Mouse (Mus musculus): ENCODE results near the gene Katnbl1. TPM values are rescaled to one million over a fixed set of nuclear protein-coding genes. Genes with fewer than 3 reads are reported as not detected.
"Not testable (repeated sequence)": the region's sequence is repeated elsewhere in the genome, so short reads cannot be mapped to it uniquely, and the experiment has no call there.

Katnbl1 gene
- polyA plus RNA-seq, 1 experiment from 2014 or later = 22.0 TPM

GRCm38 (mm10) chr2:112396649-112397048 is 17.6 kb downstream of the Katnbl1 start:
- Histone ChIP-seq H3K36me3 (no peaks in the 10 kb centered on the region), H3K4me1 (peaks cover 22% of the 10 kb centered on the region), H3K27ac (replicated peaks) (no peak overlapping the region), H3K4me3 (no peak overlapping the region), H3K27me3 (replicated peaks) (no peaks in the 10 kb centered on the region), H3K9ac (no peak overlapping the region), H3K9me3 (no peaks in the 10 kb centered on the region), H3K4me2 (no peak overlapping the region)
- 31% methylated on average over 1 of the region's 1 CpGs for WGBS
- no peak for ATAC-seq (ENCODE audit: extremely low read depth, insufficient number of reproducible peaks, low FRiP score, low TSS enrichment)

GRCm38 (mm10) chr2:112407030-112407429 is 28.0 kb downstream of the Katnbl1 start:
- ATAC-seq (ENCODE audit: extremely low read depth, insufficient number of reproducible peaks, low FRiP score, low TSS enrichment) = no peak
- Histone ChIP-seq H3K9me3 (no peaks in the 10 kb centered on the region), H3K9ac (no peak overlapping the region), H3K4me1 (no peaks in the 10 kb centered on the region), H3K36me3 (peaks cover 46% of the 10 kb centered on the region), H3K27me3 (replicated peaks) (no peaks in the 10 kb centered on the region), H3K4me3 (no peak overlapping the region), H3K4me2 (no peak overlapping the region), H3K27ac (replicated peaks) (no peak overlapping the region)
- WGBS = 80% methylated on average over 3 of the region's 3 CpGs

- 48% methylated on average over 3 of the region's 3 CpGs for WGBS
- no peak overlapping the region for H3K9ac ChIP-seq
- no peak overlapping the region for H3K27ac ChIP-seq (replicated peaks)
- H3K9me3 ChIP-seq = no peaks in the 10 kb centered on the region
- H3K4me3 ChIP-seq = no peak overlapping the region
- H3K4me1 ChIP-seq = no peaks in the 10 kb centered on the region
- H3K4me2 ChIP-seq = no peak overlapping the region
- H3K27me3 ChIP-seq (replicated peaks) = no peaks in the 10 kb centered on the region
- no peak for ATAC-seq (ENCODE audit: extremely low read depth, insufficient number of reproducible peaks, low FRiP score, low TSS enrichment)
- no peaks in the 10 kb centered on the region for H3K36me3 ChIP-seq
Observed at GRCm38 (mm10) chr2:112425308-112425707, 46.3 kb downstream of the Katnbl1 start.

- H3K27ac ChIP-seq (replicated peaks); H3K9ac ChIP-seq; H3K9me3 ChIP-seq; H3K4me1 ChIP-seq; H3K27me3 ChIP-seq (replicated peaks); ATAC-seq (ENCODE audit: extremely low read depth, insufficient number of reproducible peaks, low FRiP score, low TSS enrichment); H3K4me3 ChIP-seq; H3K4me2 ChIP-seq; H3K36me3 ChIP-seq: not testable (repeated sequence)
- WGBS = 70% methylated on average over 3 of the region's 3 CpGs
Observed at GRCm38 (mm10) chr2:112428534-112428933, 49.5 kb downstream of the Katnbl1 start.

- no peak overlapping the region for H3K4me3 ChIP-seq
- H3K4me1 ChIP-seq = no peaks in the 10 kb centered on the region
- no peak overlapping the region for H3K27ac ChIP-seq (replicated peaks)
- ATAC-seq (ENCODE audit: extremely low read depth, insufficient number of reproducible peaks, low FRiP score, low TSS enrichment) = no peak
- H3K36me3 ChIP-seq = no peaks in the 10 kb centered on the region
- no peak overlapping the region for H3K4me2 ChIP-seq
- H3K9ac ChIP-seq = no peak overlapping the region
- no peaks in the 10 kb centered on the region for H3K27me3 ChIP-seq (replicated peaks)
- H3K9me3 ChIP-seq = no peaks in the 10 kb centered on the region
- 77% methylated on average over 4 of the region's 4 CpGs for WGBS
Observed at GRCm38 (mm10) chr2:112429665-112430064, 50.7 kb downstream of the Katnbl1 start.

- Histone ChIP-seq H3K4me2 (no peak overlapping the region), H3K36me3 (no peaks in the 10 kb centered on the region), H3K9me3 (no peaks in the 10 kb centered on the region), H3K27ac (replicated peaks) (no peak overlapping the region), H3K9ac (no peak overlapping the region), H3K4me1 (no peaks in the 10 kb centered on the region), H3K27me3 (replicated peaks) (no peaks in the 10 kb centered on the region), H3K4me3 (no peak overlapping the region)
- 52% methylated on average over 5 of the region's 5 CpGs for WGBS
- no peak for ATAC-seq (ENCODE audit: extremely low read depth, insufficient number of reproducible peaks, low FRiP score, low TSS enrichment)
Observed at GRCm38 (mm10) chr2:112430403-112430802, 51.4 kb downstream of the Katnbl1 start.

- WGBS = 86% methylated on average over 2 of the region's 2 CpGs
- H3K9me3 ChIP-seq = no peaks in the 10 kb centered on the region
- no peak overlapping the region for H3K27ac ChIP-seq (replicated peaks)
- H3K36me3 ChIP-seq = no peaks in the 10 kb centered on the region
- H3K27me3 ChIP-seq (replicated peaks) = no peaks in the 10 kb centered on the region
- no peak overlapping the region for H3K9ac ChIP-seq
- ATAC-seq (ENCODE audit: extremely low read depth, insufficient number of reproducible peaks, low FRiP score, low TSS enrichment) = no peak
- no peaks in the 10 kb centered on the region for H3K4me1 ChIP-seq
- H3K4me2 ChIP-seq = no peak overlapping the region
- no peak overlapping the region for H3K4me3 ChIP-seq
Observed at GRCm38 (mm10) chr2:112432523-112432922, 53.5 kb downstream of the Katnbl1 start.

DNA sequence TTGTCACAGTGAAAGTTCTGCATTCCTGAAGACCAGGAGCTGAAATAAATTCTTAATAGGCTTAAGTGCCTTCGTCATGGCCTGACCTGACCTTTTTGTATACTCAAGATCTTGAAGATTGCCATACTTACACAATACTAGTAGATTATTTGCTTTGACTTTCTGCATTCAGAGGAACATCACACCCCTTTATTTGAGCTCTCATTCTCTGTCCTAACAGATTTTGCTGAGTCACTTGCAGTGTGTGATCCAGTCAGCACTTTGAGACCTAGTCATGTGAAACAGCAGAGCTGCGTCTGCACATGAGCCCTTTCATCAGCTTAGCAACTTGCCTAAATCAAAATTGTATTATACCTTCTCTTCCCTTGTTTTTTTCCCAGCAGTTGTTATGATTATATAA is 54.3 kb downstream of the Katnbl1 start:
- no peak for ATAC-seq (ENCODE audit: extremely low read depth, insufficient number of reproducible peaks, low FRiP score, low TSS enrichment)
- H3K4me1 ChIP-seq = no peaks in the 10 kb centered on the region
- H3K36me3 ChIP-seq = no peaks in the 10 kb centered on the region
- H3K4me3 ChIP-seq = no peak overlapping the region
- no peaks in the 10 kb centered on the region for H3K27me3 ChIP-seq (replicated peaks)
- H3K9ac ChIP-seq = no peak overlapping the region
- no peak overlapping the region for H3K4me2 ChIP-seq
- H3K27ac ChIP-seq (replicated peaks) = no peak overlapping the region
- no peaks in the 10 kb centered on the region for H3K9me3 ChIP-seq
- 61% methylated on average over 2 of the region's 2 CpGs for WGBS

GRCm38 (mm10) chr2:112436292-112436691 is 57.3 kb downstream of the Katnbl1 start:
- no peaks in the 10 kb centered on the region for H3K27me3 ChIP-seq (replicated peaks)
- no peaks in the 10 kb centered on the region for H3K36me3 ChIP-seq
- H3K4me3 ChIP-seq = no peak overlapping the region
- H3K9ac ChIP-seq = no peak overlapping the region
- 72% methylated on average over 4 of the region's 4 CpGs for WGBS
- H3K4me1 ChIP-seq = no peaks in the 10 kb centered on the region
- no peaks in the 10 kb centered on the region for H3K9me3 ChIP-seq
- no peak for ATAC-seq (ENCODE audit: extremely low read depth, insufficient number of reproducible peaks, low FRiP score, low TSS enrichment)
- H3K4me2 ChIP-seq = no peak overlapping the region
- no peak overlapping the region for H3K27ac ChIP-seq (replicated peaks)

DNA sequence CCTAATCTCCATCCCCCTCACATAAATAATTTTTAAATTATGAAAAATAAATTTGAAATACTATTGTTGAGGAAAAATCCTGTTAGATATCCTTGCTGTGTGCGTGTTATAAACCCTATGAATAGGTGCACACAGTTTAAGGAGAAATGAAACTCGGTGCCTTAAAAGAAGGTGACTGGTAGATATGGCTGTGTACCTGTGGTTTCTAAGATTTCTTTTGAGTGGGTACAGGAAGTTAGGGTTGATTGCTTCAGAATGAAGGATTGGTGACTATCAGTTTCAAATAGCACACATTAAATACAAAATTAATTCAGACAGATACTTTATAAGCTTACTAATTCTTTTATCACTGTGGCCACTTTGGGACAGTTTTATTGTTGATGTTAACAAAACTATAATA is 58.6 kb downstream of the Katnbl1 start:
- Histone ChIP-seq H3K36me3 (no peaks in the 10 kb centered on the region), H3K9ac (no peak overlapping the region), H3K27ac (replicated peaks) (no peak overlapping the region), H3K9me3 (no peaks in the 10 kb centered on the region), H3K4me2 (no peak overlapping the region), H3K4me3 (no peak overlapping the region), H3K27me3 (replicated peaks) (no peaks in the 10 kb centered on the region), H3K4me1 (no peaks in the 10 kb centered on the region)
- WGBS = 84% methylated on average over 2 of the region's 2 CpGs
- no peak for ATAC-seq (ENCODE audit: extremely low read depth, insufficient number of reproducible peaks, low FRiP score, low TSS enrichment)

DNA sequence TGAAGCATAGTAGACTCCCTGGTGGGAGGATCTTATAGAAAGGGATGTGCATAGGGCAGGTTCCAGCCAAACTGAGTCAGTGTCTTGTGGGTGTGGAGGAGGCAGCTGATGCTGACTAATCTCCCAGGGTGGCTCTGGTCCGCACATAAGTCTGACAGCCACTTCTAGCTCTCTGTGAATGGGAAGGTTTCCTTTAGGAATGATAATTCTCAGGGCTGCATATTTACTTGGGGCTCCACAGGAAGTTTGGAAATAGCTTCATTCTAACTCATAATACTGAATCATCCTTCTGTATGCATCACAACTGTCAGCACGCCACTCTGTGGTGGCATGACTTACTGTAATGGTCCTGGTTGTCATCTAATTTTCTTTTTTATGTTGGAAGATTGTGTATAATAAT is 64.5 kb downstream of the Katnbl1 start:
- no peak for ATAC-seq (ENCODE audit: extremely low read depth, insufficient number of reproducible peaks, low FRiP score, low TSS enrichment)
- Histone ChIP-seq H3K27me3 (replicated peaks) (no peaks in the 10 kb centered on the region), H3K36me3 (no peaks in the 10 kb centered on the region), H3K9me3 (no peaks in the 10 kb centered on the region), H3K4me2 (no peak overlapping the region), H3K4me3 (no peak overlapping the region), H3K27ac (replicated peaks) (no peak overlapping the region), H3K9ac (no peak overlapping the region), H3K4me1 (no peaks in the 10 kb centered on the region)
- WGBS = 39% methylated on average over 2 of the region's 2 CpGs

- ATAC-seq (ENCODE audit: extremely low read depth, insufficient number of reproducible peaks, low FRiP score, low TSS enrichment) = no peak
- no peaks in the 10 kb centered on the region for H3K4me1 ChIP-seq
Observed at GRCm38 (mm10) chr2:112445511-112445910, 66.5 kb downstream of the Katnbl1 start.

GRCm38 (mm10) chr2:112448046-112448445 is 69.0 kb downstream of the Katnbl1 start:
- H3K9me3 ChIP-seq; H3K27me3 ChIP-seq (replicated peaks); ATAC-seq (ENCODE audit: extremely low read depth, insufficient number of reproducible peaks, low FRiP score, low TSS enrichment); H3K4me3 ChIP-seq; H3K27ac ChIP-seq (replicated peaks); H3K36me3 ChIP-seq; H3K9ac ChIP-seq; H3K4me1 ChIP-seq; H3K4me2 ChIP-seq: not testable (repeated sequence)
- 54% methylated on average over 4 of the region's 4 CpGs for WGBS

More at GRCm38 (mm10) chr2:112445511-112445910, 66.5 kb downstream of the Katnbl1 start:
- Histone ChIP-seq H3K27me3 (replicated peaks) (no peaks in the 10 kb centered on the region), H3K4me2 (no peak overlapping the region), H3K4me3 (no peak overlapping the region), H3K36me3 (no peaks in the 10 kb centered on the region), H3K9ac (no peak overlapping the region), H3K9me3 (no peaks in the 10 kb centered on the region), H3K27ac (replicated peaks) (no peak overlapping the region)
